Comparison of ENCODE assay signal across 14 mouse cellular contexts in genomic region chr19:48097363-48097762, GRCm38 (mm10).
DNase-seq lines count a peak whose midpoint lies in the region; ATAC-seq and TF ChIP-seq lines count a peak whose summit lies in the region.
"Had no signal": no experiment of that assay in that cellular context is flagged by ENCODE, and none has a peak within 500 bp of the region (broad histone marks: within the 10 kb centered on the region; RNA-seq: fewer than 3 reads in every experiment).

No protein-coding gene starts in this region.

- TF ChIP-seq CTCF in left cerebral cortex, adult 2 months (IDR thresholded peaks at IDR 0.05): no peak

- WGBS in forebrain, embryonic 14.5 days: 65% methylated on average over 5 of the region's 5 CpGs
- WGBS in forebrain, embryonic 10.5 days: 86% methylated on average over 5 of the region's 5 CpGs

- H3K27ac ChIP-seq in forebrain, embryonic 14.5 days (ENCODE audit: low read depth, low read length): no peak overlapping the region
- H3K27ac ChIP-seq in forebrain, embryonic 10.5 days: no peak overlapping the region
- peak overlapping the region; percentile 71; the same call in 1 of the 2 replicates for H3K27ac ChIP-seq in left cerebral cortex, adult 2 months
- H3K27ac ChIP-seq: intestine, embryonic 15.5 days; liver, embryonic 15.5 days; macrophage had no signal

- H3K4me1 ChIP-seq in forebrain, embryonic 14.5 days (ENCODE audit: control insufficient read depth, insufficient read depth, low read length): 0 out of 2 replicates have a peak, but pooled peaks cover 3% of the 10 kb centered on the region
- no peaks in the 10 kb centered on the region for H3K4me1 ChIP-seq in forebrain, embryonic 10.5 days
- H3K4me1 ChIP-seq: intestine, embryonic 15.5 days; liver, embryonic 15.5 days had no signal

- peak; percentile 64 for DNase-seq in forebrain, embryonic 14.5 days (ENCODE audit: low spot score)
- DNase-seq in forebrain, embryonic 10.5 days (ENCODE audit: extremely low spot score, low spot score): no peak
- peak; percentile 56 for DNase-seq in layer of hippocampus, adult 11-12 months (ENCODE audit: low spot score)
- DNase-seq in left cerebral cortex, adult 2 months (ENCODE audit: extremely low spot score in 1 of 2, low spot score in 2 of 2): peak; percentile 22 to 49
- DNase-seq in right cerebral cortex, postnatal 36 days (ENCODE audit: low spot score in 2 of 2): peak; percentile 26 to 71
- no peak for DNase-seq in neural tube, embryonic 10.5 days (ENCODE audit: extremely low spot score, low spot score)
- no peak for DNase-seq in kidney, adult 18-20 months
- no peak for DNase-seq in urinary bladder, postnatal 14 days (ENCODE audit: low spot score)
- DNase-seq: cerebellum, postnatal 36 days; thymus, adult 2 months had no signal

- H3K27me3 ChIP-seq in forebrain, embryonic 14.5 days (replicated peaks; ENCODE audit: control insufficient read depth, insufficient read depth, low read length): no peaks in the 10 kb centered on the region
- no peaks in the 10 kb centered on the region for H3K27me3 ChIP-seq in forebrain, embryonic 10.5 days (ENCODE audit: poor library complexity, severe bottlenecking)
- H3K27me3 ChIP-seq: intestine, embryonic 15.5 days; liver, embryonic 15.5 days had no signal

- no peak overlapping the region for H3K4me3 ChIP-seq in forebrain, embryonic 14.5 days (ENCODE audit: low read depth, low read length)
- H3K4me3 ChIP-seq in forebrain, embryonic 10.5 days: no peak overlapping the region
- no peak overlapping the region for H3K4me3 ChIP-seq in left cerebral cortex, adult 2 months
- H3K4me3 ChIP-seq: intestine, embryonic 15.5 days; liver, embryonic 15.5 days had no signal

- no peaks in the 10 kb centered on the region for H3K36me3 ChIP-seq in forebrain, embryonic 14.5 days (ENCODE audit: control insufficient read depth, insufficient read depth, low read length)
- H3K36me3 ChIP-seq in forebrain, embryonic 10.5 days (replicated peaks): no peaks in the 10 kb centered on the region
- H3K36me3 ChIP-seq: G1E; intestine, embryonic 15.5 days; liver, embryonic 15.5 days had no signal

- intact Hi-C loops in left cerebral cortex, adult 2 months (cut with DNase I): loop anchor here (1.0 to 5.0 kb wide), 2 partner anchors 70 to 75 kb away; no protein-coding TSS in a partner anchor

- H3K9ac ChIP-seq in forebrain, embryonic 14.5 days (ENCODE audit: low read length): no peak overlapping the region
- H3K9ac ChIP-seq: intestine, embryonic 15.5 days; liver, embryonic 15.5 days had no signal

- peak; percentile 70; the same call in 1 of the 2 replicates for ATAC-seq in forebrain, embryonic 14.5 days
- ATAC-seq: intestine, embryonic 15.5 days had no signal

- H3K4me2 ChIP-seq in forebrain, embryonic 14.5 days (ENCODE audit: low read length): no peak overlapping the region
- H3K4me2 ChIP-seq: intestine, embryonic 15.5 days; liver, embryonic 15.5 days had no signal

- no peaks in the 10 kb centered on the region for H3K9me3 ChIP-seq in forebrain, embryonic 14.5 days (replicated peaks; ENCODE audit: control insufficient read depth, low read length)
- H3K9me3 ChIP-seq in forebrain, embryonic 10.5 days: 0 out of 2 replicates have a peak, but pooled peaks cover 3% of the 10 kb centered on the region
- H3K9me3 ChIP-seq: intestine, embryonic 15.5 days; liver, embryonic 15.5 days had no signal

Comparison
In these comparisons a context has a peak if more than half of its experiments do, and no peak if none do; other contexts are left out.
1. DNase-seq: peak in forebrain, embryonic 14.5 days (single experiment), layer of hippocampus, adult 11-12 months (single experiment), left cerebral cortex, adult 2 months (2 of 2) and right cerebral cortex, postnatal 36 days (2 of 2); none in forebrain, embryonic 10.5 days (single experiment), neural tube, embryonic 10.5 days (single experiment), kidney, adult 18-20 months (single experiment) and urinary bladder, postnatal 14 days (single experiment).